16 mouse cellular contexts compared by ENCODE assay signal in genomic region chr9:15600156-15600858, GRCm38 (mm10). TPM values are rescaled to one million over a fixed set of nuclear protein-coding genes. Genes with fewer than 3 reads are reported as not detected.
A peak's percentile ranks its signal among the peaks of the same experiment; 100 is the strongest.
DNase-seq lines count a peak whose midpoint lies in the region; ATAC-seq and TF ChIP-seq lines count a peak whose summit lies in the region.
"Had no signal": no experiment of that assay in that cellular context is flagged by ENCODE, and none has a peak within 500 bp of the region (broad histone marks: within the 10 kb centered on the region; RNA-seq: fewer than 3 reads in every experiment).

No protein-coding gene starts in this region.

- no peak overlapping the region for H3K27ac ChIP-seq in forebrain, embryonic 14.5 days (ENCODE audit: low read depth, low read length)
- no peak overlapping the region for H3K27ac ChIP-seq in forebrain, embryonic 13.5 days
- no peak overlapping the region for H3K27ac ChIP-seq in hindbrain, postnatal 0 days
- H3K27ac ChIP-seq in hindbrain, embryonic 14.5 days, result no peak overlapping the region
- H3K27ac ChIP-seq in lung, postnatal 0 days (ENCODE audit: low read length), result 0 out of 2 replicates have a peak overlapping the region, but pooled peaks have one; percentile 32
- peak overlapping the region; percentile 57 for H3K27ac ChIP-seq in brown adipose tissue, adult 24 weeks (replicated peaks; ENCODE audit: low read depth, low read length)
- H3K27ac ChIP-seq: embryonic facial prominence, embryonic 15.5 days; limb, embryonic 15.5 days; midbrain, embryonic 12.5 days; neural tube, embryonic 15.5 days had no signal

- TF ChIP-seq POLR2A in lung, adult 2 months (IDR thresholded peaks at IDR 0.05; ENCODE audit: borderline replicate concordance, extremely low read depth, low read depth, low read length), result no peak

- no peak overlapping the region for H3K9ac ChIP-seq in forebrain, embryonic 14.5 days (ENCODE audit: low read length)
- H3K9ac ChIP-seq in forebrain, embryonic 13.5 days, result no peak overlapping the region
- H3K9ac ChIP-seq in hindbrain, postnatal 0 days (replicated peaks; ENCODE audit: low read length), result no peak overlapping the region
- no peak overlapping the region for H3K9ac ChIP-seq in hindbrain, embryonic 14.5 days
- no peak overlapping the region for H3K9ac ChIP-seq in lung, postnatal 0 days (replicated peaks; ENCODE audit: low read depth)
- H3K9ac ChIP-seq: embryonic facial prominence, embryonic 15.5 days; limb, embryonic 15.5 days; midbrain, embryonic 12.5 days; neural tube, embryonic 15.5 days had no signal

- no peak overlapping the region for H3K4me3 ChIP-seq in forebrain, embryonic 14.5 days (ENCODE audit: low read depth, low read length)
- H3K4me3 ChIP-seq in forebrain, embryonic 13.5 days, result no peak overlapping the region
- H3K4me3 ChIP-seq in hindbrain, postnatal 0 days (ENCODE audit: low read length), result no peak overlapping the region
- no peak overlapping the region for H3K4me3 ChIP-seq in hindbrain, embryonic 14.5 days (replicated peaks; ENCODE audit: low read length)
- H3K4me3 ChIP-seq in lung, postnatal 0 days (ENCODE audit: low read depth, low read length), result no peak overlapping the region
- no peak overlapping the region for H3K4me3 ChIP-seq in lung, adult 2 months (replicated peaks; ENCODE audit: extremely low read depth, low read depth, low read length)
- no peak overlapping the region for H3K4me3 ChIP-seq in brown adipose tissue, adult 24 weeks (ENCODE audit: insufficient read depth, low read depth, low read length)
- H3K4me3 ChIP-seq: embryonic facial prominence, embryonic 15.5 days; limb, embryonic 15.5 days; midbrain, embryonic 12.5 days; neural tube, embryonic 15.5 days had no signal

- no peak for TF ChIP-seq CTCF in hindbrain, postnatal 0 days (IDR thresholded peaks at IDR 0.05; ENCODE audit: low read depth)
- no peak for TF ChIP-seq CTCF in lung, postnatal 0 days (IDR thresholded peaks at IDR 0.05)
- TF ChIP-seq CTCF in lung, adult 2 months (IDR thresholded peaks at IDR 0.05; ENCODE audit: insufficient read depth, low read length), result no peak

- no peaks in the 10 kb centered on the region for H3K9me3 ChIP-seq in forebrain, embryonic 14.5 days (replicated peaks; ENCODE audit: control insufficient read depth, low read length)
- H3K9me3 ChIP-seq in forebrain, embryonic 13.5 days (replicated peaks), result no peaks in the 10 kb centered on the region
- no peaks in the 10 kb centered on the region for H3K9me3 ChIP-seq in hindbrain, postnatal 0 days (ENCODE audit: low read length)
- H3K9me3 ChIP-seq in hindbrain, embryonic 14.5 days (ENCODE audit: control insufficient read depth, low read length), result no peaks in the 10 kb centered on the region
- H3K9me3 ChIP-seq in lung, postnatal 0 days (ENCODE audit: low read length), result no peaks in the 10 kb centered on the region
- H3K9me3 ChIP-seq: embryonic facial prominence, embryonic 15.5 days; G1E; limb, embryonic 15.5 days; midbrain, embryonic 12.5 days; neural tube, embryonic 15.5 days had no signal

- peak; percentile 52 for DNase-seq in forebrain, embryonic 14.5 days (ENCODE audit: low spot score)
- DNase-seq in hindbrain, postnatal 0 days (ENCODE audit: low spot score), result peak; percentile 36
- DNase-seq in hindbrain, embryonic 14.5 days (ENCODE audit: low spot score), result no peak
- peak; percentile 48 for DNase-seq in lung, postnatal 0 days (ENCODE audit: low spot score)
- DNase-seq in lung, adult 2 months, result no peak
- no peak for DNase-seq in left cerebral cortex, postnatal 10 days (ENCODE audit: extremely low spot score in 1 of 2, low spot score in 2 of 2)
- DNase-seq: cerebellum, postnatal 36 days; right cerebral cortex, adult 18-20 months; thymus, postnatal 25 days had no signal

- no peaks in the 10 kb centered on the region for H3K4me1 ChIP-seq in forebrain, embryonic 14.5 days (ENCODE audit: control insufficient read depth, insufficient read depth, low read length)
- 0 out of 2 replicates have a peak, but pooled peaks cover 3% of the 10 kb centered on the region for H3K4me1 ChIP-seq in forebrain, embryonic 13.5 days
- H3K4me1 ChIP-seq in hindbrain, postnatal 0 days (ENCODE audit: insufficient read depth, low read length), result no peaks in the 10 kb centered on the region
- no peaks in the 10 kb centered on the region for H3K4me1 ChIP-seq in hindbrain, embryonic 14.5 days (replicated peaks; ENCODE audit: control insufficient read depth, insufficient read depth, low read length)
- no peaks in the 10 kb centered on the region for H3K4me1 ChIP-seq in lung, postnatal 0 days (ENCODE audit: insufficient read depth, low read depth, low read length)
- peaks cover 2% of the 10 kb centered on the region; the same call in 1 of the 2 replicates for H3K4me1 ChIP-seq in lung, adult 2 months (ENCODE audit: control insufficient read depth, insufficient read depth, low read length)
- H3K4me1 ChIP-seq in brown adipose tissue, adult 24 weeks (ENCODE audit: control insufficient read depth, insufficient read depth, insufficient read length, low read length), result peaks cover 6% of the 10 kb centered on the region
- H3K4me1 ChIP-seq: embryonic facial prominence, embryonic 15.5 days; limb, embryonic 15.5 days; midbrain, embryonic 12.5 days; neural tube, embryonic 15.5 days had no signal

- H3K27me3 ChIP-seq in forebrain, embryonic 14.5 days (replicated peaks; ENCODE audit: control insufficient read depth, insufficient read depth, low read length), result no peaks in the 10 kb centered on the region
- no peaks in the 10 kb centered on the region for H3K27me3 ChIP-seq in forebrain, embryonic 13.5 days
- no peaks in the 10 kb centered on the region for H3K27me3 ChIP-seq in hindbrain, postnatal 0 days (ENCODE audit: insufficient read depth, low read length)
- no peaks in the 10 kb centered on the region for H3K27me3 ChIP-seq in hindbrain, embryonic 14.5 days (ENCODE audit: control insufficient read depth, insufficient read depth, low read length)
- H3K27me3 ChIP-seq in lung, postnatal 0 days (replicated peaks; ENCODE audit: insufficient read depth, low read length), result no peaks in the 10 kb centered on the region
- H3K27me3 ChIP-seq: embryonic facial prominence, embryonic 15.5 days; limb, embryonic 15.5 days; midbrain, embryonic 12.5 days had no signal

- intact Hi-C loops in left cerebral cortex, postnatal 10 days (cut with DNase I), result no loop called here

- no peak overlapping the region for H3K4me2 ChIP-seq in forebrain, embryonic 14.5 days (ENCODE audit: low read length)
- no peak overlapping the region for H3K4me2 ChIP-seq in forebrain, embryonic 13.5 days
- H3K4me2 ChIP-seq in hindbrain, postnatal 0 days (ENCODE audit: low read depth, low read length), result no peak overlapping the region
- no peak overlapping the region for H3K4me2 ChIP-seq in hindbrain, embryonic 14.5 days (replicated peaks)
- H3K4me2 ChIP-seq in lung, postnatal 0 days (replicated peaks; ENCODE audit: low read depth, low read length), result no peak overlapping the region
- H3K4me2 ChIP-seq: embryonic facial prominence, embryonic 15.5 days; limb, embryonic 15.5 days; midbrain, embryonic 12.5 days; neural tube, embryonic 15.5 days had no signal

- WGBS in forebrain, embryonic 14.5 days, result 69% methylated on average over 6 of the region's 6 CpGs
- WGBS in forebrain, embryonic 13.5 days, result 76% methylated on average over 6 of the region's 6 CpGs
- 52% methylated on average over 6 of the region's 6 CpGs for WGBS in hindbrain, postnatal 0 days
- WGBS in hindbrain, embryonic 14.5 days, result 69% methylated on average over 6 of the region's 6 CpGs
- WGBS in lung, postnatal 0 days, result 38% methylated on average over 6 of the region's 6 CpGs
- WGBS in lung, adult 2 months, result 34% methylated on average over 6 of the region's 6 CpGs

- no peak for ATAC-seq in forebrain, embryonic 14.5 days
- ATAC-seq in forebrain, embryonic 13.5 days, result no peak
- no peak for ATAC-seq in hindbrain, postnatal 0 days
- ATAC-seq in hindbrain, embryonic 14.5 days (ENCODE audit: low FRiP score), result no peak
- ATAC-seq in lung, postnatal 0 days, result peak; percentile 75

- TF ChIP-seq EP300 in lung, postnatal 0 days (IDR thresholded peaks at IDR 0.05), result peak; percentile 57

- H3K36me3 ChIP-seq in forebrain, embryonic 14.5 days (ENCODE audit: control insufficient read depth, insufficient read depth, low read length), result no peaks in the 10 kb centered on the region
- no peaks in the 10 kb centered on the region for H3K36me3 ChIP-seq in forebrain, embryonic 13.5 days (ENCODE audit: poor library complexity, severe bottlenecking)
- no peaks in the 10 kb centered on the region for H3K36me3 ChIP-seq in hindbrain, postnatal 0 days (ENCODE audit: insufficient read depth, low read length)
- no peaks in the 10 kb centered on the region for H3K36me3 ChIP-seq in hindbrain, embryonic 14.5 days (replicated peaks; ENCODE audit: control insufficient read depth, insufficient read depth)
- no peaks in the 10 kb centered on the region for H3K36me3 ChIP-seq in lung, postnatal 0 days (ENCODE audit: insufficient read depth, low read length)
- H3K36me3 ChIP-seq: embryonic facial prominence, embryonic 15.5 days; G1E; limb, embryonic 15.5 days; midbrain, embryonic 12.5 days; neural tube, embryonic 15.5 days had no signal

RNA-seq across cellular contexts. Expression of gene Deup1, which starts 27.4 kb away (rescaled TPM):
- polyA plus RNA-seq in forebrain, embryonic 14.5 days (2014; fragmentation: Nextera tagmentation; extraction: Ambion mirVana), result 2.0 and 2.2 TPM in 2 replicates
- polyA plus RNA-seq in forebrain, embryonic 13.5 days (2015; fragmentation: Nextera tagmentation; extraction: Ambion mirVana), result 1.5 and 3.5 TPM in 2 replicates
- 0.75 and 1.7 TPM in 2 replicates for total RNA-seq in hindbrain, postnatal 0 days (2014; rRNA removed)
- 2.4 and 2.6 TPM in 2 replicates for polyA plus RNA-seq in hindbrain, postnatal 0 days (2015; fragmentation: Nextera tagmentation; extraction: Ambion mirVana)
- polyA plus RNA-seq in hindbrain, embryonic 14.5 days (2014; fragmentation: Nextera tagmentation; extraction: Ambion mirVana), result 1.5 and 2.8 TPM in 2 replicates
- 4.1 and 4.7 TPM in 2 replicates for polyA plus RNA-seq in lung, postnatal 0 days (2015; fragmentation: Nextera tagmentation; extraction: Ambion mirVana)
- 0.49 and 0.56 TPM in 2 replicates for polyA plus RNA-seq in lung, adult 2 months (2012; rRNA removed)
- not detected in 2 replicates for polyA plus RNA-seq in brown adipose tissue, adult 24 weeks (2012; ENCODE audit: insufficient read depth, insufficient read length, missing spikeins)
- 1 to 10 TPM; 1.0 to 1.2 TPM for total RNA-seq in left cerebral cortex, postnatal 10 days (2021)
- polyA plus RNA-seq: G1E had no signal

Comparison
In these comparisons a context has a peak if more than half of its experiments do, and no peak if none do; other contexts are left out.
1. DNase-seq: peak in forebrain, embryonic 14.5 days (single experiment), hindbrain, postnatal 0 days (single experiment) and lung, postnatal 0 days (single experiment); none in hindbrain, embryonic 14.5 days (single experiment), lung, adult 2 months (single experiment) and left cerebral cortex, postnatal 10 days (0 of 2).
2. H3K27ac ChIP-seq: peak in lung, postnatal 0 days (single experiment) and brown adipose tissue, adult 24 weeks (single experiment); none in forebrain, embryonic 14.5 days (single experiment), forebrain, embryonic 13.5 days (single experiment), hindbrain, postnatal 0 days (single experiment) and hindbrain, embryonic 14.5 days (single experiment).